Mouse (Mus musculus) adrenal gland, postnatal 36 days (tissue): ENCODE measurements around the gene P4ha1. TPM values are rescaled to one million over a fixed set of nuclear protein-coding genes. Genes with fewer than 3 reads are reported as not detected.
"Not testable (repeated sequence)": the region's sequence is repeated elsewhere in the genome, so short reads cannot be mapped to it uniquely, and the experiment has no call there.

ENCODE experiments used
- DNase-seq, 2 experiments: peaks; one replicate each; pipeline ENCODE4 v3.0.0; 2021; ENCODE audit warnings: mixed read lengths in 1 of 2
- total RNA-seq, 2 experiments: library from RNA; stranded (reverse); gene quantifications; 2 replicates each; pipeline ENCODE4 v1.2.3; 2021

Gene P4ha1
- total RNA-seq, 2 experiments from 2014 or later: 31.1 to 73.6 TPM

- no peak for DNase-seq
Measured at GRCm38 (mm10) chr10:59369426-59369825, 46.3 kb downstream of the P4ha1 start.

- DNase-seq: no peak
Measured at GRCm38 (mm10) chr10:59377906-59378305, 54.8 kb downstream of the P4ha1 start.

GRCm38 (mm10) chr10:59378728-59379127 is 55.6 kb downstream of the P4ha1 start:
- DNase-seq: no peak

GRCm38 (mm10) chr10:59379927-59380326 is 56.8 kb downstream of the P4ha1 start:
- no peak for DNase-seq

GRCm38 (mm10) chr10:59380411-59380821 is 57.3 kb downstream of the P4ha1 start:
- DNase-seq: no peak

GRCm38 (mm10) chr10:59381563-59381962 is 58.5 kb downstream of the P4ha1 start:
- not testable (repeated sequence) for DNase-seq

GRCm38 (mm10) chr10:59386951-59387350 is 63.9 kb downstream of the P4ha1 start:
- no peak for DNase-seq

- no peak for DNase-seq
Measured at GRCm38 (mm10) chr10:59389652-59390051, 66.6 kb downstream of the P4ha1 start.

GRCm38 (mm10) chr10:59391907-59392306 is 68.8 kb downstream of the P4ha1 start:
- DNase-seq: no peak

GRCm38 (mm10) chr10:59395461-59395860 is 72.4 kb downstream of the P4ha1 start, which contains the start of gene Gm10273:
Gene Gm10273 (plus strand): TSS chr10:59395632.
- not testable (repeated sequence) for DNase-seq

- DNase-seq: no peak
Measured at GRCm38 (mm10) chr10:59402899-59403792, 80.0 kb downstream of the P4ha1 start, which contains the start of gene Pla2g12b. Gene Pla2g12b (plus strand): TSS chr10:59403660.

- DNase-seq: no peak
Measured at GRCm38 (mm10) chr10:59403793-59404149, 80.7 kb downstream of the P4ha1 start.

GRCm38 (mm10) chr10:59408499-59408898 is 85.4 kb downstream of the P4ha1 start:
- DNase-seq: no peak

- no peak for DNase-seq
Measured at GRCm38 (mm10) chr10:59410264-59410663, 87.2 kb downstream of the P4ha1 start.

GRCm38 (mm10) chr10:59413711-59414110 is 90.6 kb downstream of the P4ha1 start:
- no peak for DNase-seq

- no peak for DNase-seq
Measured at GRCm38 (mm10) chr10:59416623-59417022, 93.5 kb downstream of the P4ha1 start.

GRCm38 (mm10) chr10:59419516-59419915 is 96.4 kb downstream of the P4ha1 start:
- DNase-seq: no peak

Other genes with a start within 250 kb of the P4ha1 start
- 10 to 100 TPM; 42.4 to 61.2 TPM for gene Sept10, start 101.4 kb upstream of the P4ha1 start, total RNA-seq
- 10 to 100 TPM; 32.1 to 34.5 TPM for gene Sowahc, start 101.3 kb upstream of the P4ha1 start, total RNA-seq
- gene Gm10273, start 72.3 kb downstream of the P4ha1 start, total RNA-seq: 10 to 100 TPM; 75.5 to 75.7 TPM
- not detected for gene Pla2g12b, start 80.4 kb downstream of the P4ha1 start, total RNA-seq
- gene Oit3, start 118.5 kb downstream of the P4ha1 start, total RNA-seq: 1 to 10 TPM; 2.8 to 3.7 TPM